Mouse (Mus musculus): Measurements from ENCODE around the gene Tnfrsf14. TPM values are rescaled to one million over a fixed set of nuclear protein-coding genes. Genes with fewer than 3 reads are reported as not detected.

Gene Tnfrsf14
- polyA plus RNA-seq, 1 experiment, result 12.5 TPM

- no peak for TF ChIP-seq TAL1 (IDR thresholded peaks at IDR 0.05; ENCODE audit: low read length)
- no peak for TF ChIP-seq GATA1 (IDR thresholded peaks at IDR 0.05; ENCODE audit: low read length)
- Histone ChIP-seq H3K4me1 (ENCODE audit: control insufficient read depth) (peaks cover 7% of the 10 kb centered on the region), H3K4me3 (replicated peaks) (no peak overlapping the region), H3K36me3 (ENCODE audit: control insufficient read depth) (no peaks in the 10 kb centered on the region), H3K27me3 (ENCODE audit: control insufficient read depth) (peaks cover 98% of the 10 kb centered on the region), H3K9me3 (ENCODE audit: control insufficient read depth, low read length) (peaks cover 3% of the 10 kb centered on the region; the same call in 1 of the 2 replicates)
Measured at GRCm38 (mm10) chr4:154952461-154953241, 24.3 kb upstream of the Tnfrsf14 start.

- TF ChIP-seq TAL1 (IDR thresholded peaks at IDR 0.05; ENCODE audit: low read length) (no peak), GATA1 (IDR thresholded peaks at IDR 0.05; ENCODE audit: low read length) (no peak)
- no peaks in the 10 kb centered on the region for H3K36me3 ChIP-seq (ENCODE audit: control insufficient read depth)
- peaks cover 3% of the 10 kb centered on the region; the same call in 1 of the 2 replicates for H3K9me3 ChIP-seq (ENCODE audit: control insufficient read depth, low read length)
- peaks cover 92% of the 10 kb centered on the region for H3K27me3 ChIP-seq (ENCODE audit: control insufficient read depth)
- peaks cover 18% of the 10 kb centered on the region for H3K4me1 ChIP-seq (ENCODE audit: control insufficient read depth)
- no peak overlapping the region for H3K4me3 ChIP-seq (replicated peaks)
Measured at GRCm38 (mm10) chr4:154949589-154949982, 21.2 kb upstream of the Tnfrsf14 start.

DNA sequence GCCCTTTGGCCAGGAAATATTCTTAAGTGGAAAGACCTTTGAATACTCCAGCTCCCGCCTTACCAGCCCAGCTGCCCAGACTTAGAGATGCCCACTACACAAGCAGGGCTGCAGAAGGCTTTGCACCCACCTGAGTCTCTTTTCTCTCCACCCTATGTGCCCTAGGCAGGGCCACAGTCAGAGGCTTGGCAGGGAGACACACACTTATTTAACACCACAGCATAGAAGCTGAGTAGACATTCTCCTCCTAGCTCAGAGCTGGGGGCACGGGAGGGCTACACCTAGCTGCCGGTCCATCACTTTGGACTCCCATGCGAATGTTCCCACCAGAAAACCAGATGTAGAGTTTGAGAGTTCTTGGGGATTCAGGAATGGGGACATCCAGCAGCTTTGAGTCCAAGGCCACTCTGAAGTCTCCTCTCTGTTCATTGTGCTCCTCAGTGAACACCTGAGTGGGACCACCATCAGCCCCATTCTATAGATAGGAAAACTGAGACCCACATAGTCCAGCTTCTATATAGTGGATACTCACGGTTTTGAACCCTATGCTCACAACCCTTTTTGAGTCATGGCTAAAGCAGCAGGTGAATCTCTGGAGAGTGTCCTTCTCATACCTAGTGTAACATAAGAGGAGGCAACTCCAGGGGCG lies 20.7 kb upstream of the Tnfrsf14 start:
- Histone ChIP-seq H3K9me3 (ENCODE audit: control insufficient read depth, low read length) (peaks cover 3% of the 10 kb centered on the region; the same call in 1 of the 2 replicates), H3K27me3 (ENCODE audit: control insufficient read depth) (peaks cover 87% of the 10 kb centered on the region), H3K4me3 (replicated peaks) (no peak overlapping the region), H3K4me1 (ENCODE audit: control insufficient read depth) (peaks cover 22% of the 10 kb centered on the region), H3K36me3 (ENCODE audit: control insufficient read depth) (no peaks in the 10 kb centered on the region)
- TF ChIP-seq TAL1 (IDR thresholded peaks at IDR 0.05; ENCODE audit: low read length), result no peak
- TF ChIP-seq GATA1 (IDR thresholded peaks at IDR 0.05; ENCODE audit: low read length), result no peak

DNA sequence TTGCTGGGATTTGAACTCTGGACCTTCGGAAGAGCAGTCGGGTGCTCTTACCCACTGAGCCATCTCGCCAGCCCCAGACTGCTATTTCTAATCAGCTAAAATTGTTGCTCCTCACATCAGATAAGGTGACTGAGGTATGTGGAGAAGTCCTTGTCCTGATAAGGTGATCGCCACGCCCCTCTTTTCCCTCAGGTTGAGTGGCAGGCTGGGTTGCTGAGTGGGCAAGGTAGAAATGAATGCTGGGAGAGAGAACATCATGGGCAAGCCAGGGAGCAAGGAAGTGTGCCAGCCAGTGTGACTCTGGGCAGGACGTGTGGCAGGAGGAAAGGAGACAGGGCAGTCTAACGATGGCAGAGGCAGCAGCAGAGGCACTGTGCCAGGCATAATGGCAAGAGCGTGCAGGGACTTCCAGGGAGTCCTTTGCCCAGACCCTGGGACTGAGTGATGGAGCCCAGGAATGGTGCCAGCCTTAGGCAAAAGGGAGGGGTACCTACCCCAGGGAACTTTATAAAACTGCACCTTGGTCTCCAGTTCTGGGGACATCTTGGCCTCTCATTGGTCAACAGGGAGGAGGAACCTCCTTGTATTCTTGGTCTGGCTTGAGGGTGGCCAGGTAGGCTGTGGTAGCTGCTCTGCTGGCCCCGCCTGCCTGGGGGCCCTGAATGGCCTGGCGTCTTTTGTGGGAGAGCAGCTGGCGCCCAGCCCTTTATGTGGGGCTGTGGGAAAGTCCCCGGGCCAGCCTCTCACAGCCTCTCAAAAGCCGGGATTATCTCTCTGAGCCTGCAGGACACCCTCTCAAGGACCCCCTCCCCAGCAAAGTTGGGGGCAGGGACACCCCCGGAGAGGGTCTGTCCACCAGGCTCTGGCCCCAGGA lies 19.9 kb upstream of the Tnfrsf14 start:
- Histone ChIP-seq H3K36me3 (ENCODE audit: control insufficient read depth) (no peaks in the 10 kb centered on the region), H3K4me3 (replicated peaks) (no peak overlapping the region), H3K4me1 (ENCODE audit: control insufficient read depth) (peaks cover 29% of the 10 kb centered on the region), H3K27me3 (ENCODE audit: control insufficient read depth) (peaks cover 79% of the 10 kb centered on the region), H3K9me3 (ENCODE audit: control insufficient read depth, low read length) (peaks cover 3% of the 10 kb centered on the region; the same call in 1 of the 2 replicates)
- TF ChIP-seq TAL1 (IDR thresholded peaks at IDR 0.05; ENCODE audit: low read length) (no peak), GATA1 (IDR thresholded peaks at IDR 0.05; ENCODE audit: low read length) (no peak)

DNA sequence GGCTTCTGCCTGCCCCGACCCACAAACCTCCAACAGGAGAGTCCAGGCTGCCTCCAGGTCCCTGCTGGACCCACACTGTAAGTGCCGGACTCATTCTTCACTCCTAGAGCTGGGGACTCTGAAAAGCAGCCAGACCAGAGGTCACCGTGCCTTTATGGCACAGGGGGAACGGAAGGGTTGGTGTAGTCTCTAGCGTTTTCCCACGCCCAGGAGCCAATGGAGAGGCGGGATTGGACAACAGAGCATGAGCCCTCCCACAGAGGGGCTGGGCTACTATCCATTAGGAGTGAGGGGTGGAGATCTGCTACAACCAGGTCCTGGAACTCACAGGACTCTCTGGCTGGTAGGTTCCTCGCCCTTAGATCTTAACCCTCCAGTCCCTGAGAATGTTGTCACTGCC lies 18.0 kb upstream of the Tnfrsf14 start:
- H3K4me1 ChIP-seq (ENCODE audit: control insufficient read depth), result peaks cover 42% of the 10 kb centered on the region
- TF ChIP-seq TAL1 (IDR thresholded peaks at IDR 0.05; ENCODE audit: low read length) (no peak), GATA1 (IDR thresholded peaks at IDR 0.05; ENCODE audit: low read length) (no peak)
- H3K27me3 ChIP-seq (ENCODE audit: control insufficient read depth), result peaks cover 64% of the 10 kb centered on the region
- H3K36me3 ChIP-seq (ENCODE audit: control insufficient read depth), result no peaks in the 10 kb centered on the region
- H3K9me3 ChIP-seq (ENCODE audit: control insufficient read depth, low read length), result no peaks in the 10 kb centered on the region; the same call in 1 of the 2 replicates
- no peak overlapping the region for H3K4me3 ChIP-seq (replicated peaks)

DNA sequence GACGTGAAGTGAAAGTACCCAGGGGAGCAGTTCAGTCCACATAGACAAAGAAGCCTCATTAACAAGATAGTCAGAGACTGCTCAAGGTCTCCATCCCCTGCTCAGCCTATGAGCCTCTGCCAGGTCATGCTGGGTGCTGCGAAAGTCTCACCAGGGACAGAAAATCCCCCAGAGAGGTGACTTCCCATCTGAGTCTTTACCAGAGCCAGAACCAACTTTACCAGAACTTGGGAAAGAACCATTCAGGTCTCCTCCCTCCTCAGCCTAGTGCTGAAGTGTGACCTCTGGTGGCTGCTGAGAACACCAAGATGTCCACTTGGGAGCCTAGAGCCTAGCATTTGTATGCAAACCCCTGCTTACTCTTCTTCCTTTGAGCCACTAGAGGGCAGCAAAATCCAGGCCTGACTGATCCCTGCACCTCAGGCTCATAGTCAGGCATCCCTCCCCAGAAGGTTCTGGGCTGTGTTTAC lies 15.8 kb upstream of the Tnfrsf14 start:
- H3K9me3 ChIP-seq (ENCODE audit: control insufficient read depth, low read length), result no peaks in the 10 kb centered on the region; the same call in 1 of the 2 replicates
- TF ChIP-seq TAL1 (IDR thresholded peaks at IDR 0.05; ENCODE audit: low read length) (no peak), GATA1 (IDR thresholded peaks at IDR 0.05; ENCODE audit: low read length) (no peak)
- peaks cover 46% of the 10 kb centered on the region for H3K27me3 ChIP-seq (ENCODE audit: control insufficient read depth)
- peak overlapping the region; percentile 11 for H3K4me3 ChIP-seq (replicated peaks)
- peaks cover 54% of the 10 kb centered on the region for H3K4me1 ChIP-seq (ENCODE audit: control insufficient read depth)
- H3K36me3 ChIP-seq (ENCODE audit: control insufficient read depth), result no peaks in the 10 kb centered on the region

- Histone ChIP-seq H3K27me3 (ENCODE audit: control insufficient read depth) (peaks cover 46% of the 10 kb centered on the region), H3K4me3 (replicated peaks) (no peak overlapping the region), H3K9me3 (ENCODE audit: control insufficient read depth, low read length) (no peaks in the 10 kb centered on the region; the same call in 1 of the 2 replicates), H3K36me3 (ENCODE audit: control insufficient read depth) (no peaks in the 10 kb centered on the region), H3K4me1 (ENCODE audit: control insufficient read depth) (peaks cover 57% of the 10 kb centered on the region)
- TF ChIP-seq GATA1 (IDR thresholded peaks at IDR 0.05; ENCODE audit: low read length) (no peak), TAL1 (IDR thresholded peaks at IDR 0.05; ENCODE audit: low read length) (no peak)
Measured at GRCm38 (mm10) chr4:154943323-154944039, 15.1 kb upstream of the Tnfrsf14 start.

DNA sequence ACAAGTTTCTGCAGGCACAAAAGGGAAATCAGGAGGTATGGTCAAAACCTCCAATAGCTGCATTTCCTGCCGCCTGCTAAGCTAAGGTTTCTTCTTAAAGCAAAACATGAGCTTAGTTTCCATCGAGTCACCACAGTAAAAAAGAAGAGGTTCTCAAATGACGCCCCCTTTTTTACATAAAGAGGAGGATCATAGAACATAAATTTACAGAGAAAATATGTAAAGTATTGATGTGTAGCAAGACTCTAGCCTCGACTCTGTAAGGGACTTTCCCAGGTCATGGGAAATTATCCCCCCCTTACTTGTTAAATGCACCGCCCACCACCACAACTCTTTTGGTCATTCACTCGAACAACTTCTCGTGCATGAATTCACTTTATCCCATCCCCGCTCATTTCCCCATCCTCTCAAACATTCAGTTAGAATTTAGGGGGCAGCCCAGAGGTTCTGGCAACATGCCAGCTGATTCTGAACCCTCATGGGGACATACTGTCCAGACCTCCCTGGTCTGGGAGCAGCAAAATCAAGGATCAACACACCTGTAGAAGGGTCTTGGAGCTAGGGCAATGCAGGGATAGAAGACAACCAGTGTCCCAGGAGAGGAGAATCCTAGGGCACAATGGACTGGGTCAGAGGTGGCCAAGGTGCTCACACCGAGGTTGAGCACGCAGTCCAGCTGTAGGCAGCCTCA lies 14.4 kb upstream of the Tnfrsf14 start:
- Histone ChIP-seq H3K27me3 (ENCODE audit: control insufficient read depth) (peaks cover 46% of the 10 kb centered on the region), H3K36me3 (ENCODE audit: control insufficient read depth) (no peaks in the 10 kb centered on the region), H3K4me3 (replicated peaks) (no peak overlapping the region), H3K4me1 (ENCODE audit: control insufficient read depth) (peaks cover 54% of the 10 kb centered on the region), H3K9me3 (ENCODE audit: control insufficient read depth, low read length) (no peaks in the 10 kb centered on the region; the same call in 1 of the 2 replicates)
- TF ChIP-seq TAL1 (IDR thresholded peaks at IDR 0.05; ENCODE audit: low read length) (no peak), GATA1 (IDR thresholded peaks at IDR 0.05; ENCODE audit: low read length) (no peak)
